Mouse (Mus musculus) bone marrow macrophage, adult 2 months (primary cell): ENCODE data around the gene Wdr70. TPM values are rescaled to one million over a fixed set of nuclear protein-coding genes. Genes with fewer than 3 reads are reported as not detected.

Experiments
- H3K27ac ChIP-seq: 2 replicates; pipeline ENCODE4 v1.5.1; 2012; ENCODE audit warnings: low read depth, low read length; ENCODE audit not compliant: insufficient read depth
- H3K4me1 ChIP-seq: 2 replicates; pipeline ENCODE4 v1.6.1; 2012; ENCODE audit warnings: low read length; ENCODE audit not compliant: control insufficient read depth, insufficient read depth
- H3K4me3 ChIP-seq: 2 replicates; pipeline ENCODE4 v1.5.1; 2012; ENCODE audit warnings: mild to moderate bottlenecking, low read length, moderate library complexity; ENCODE audit not compliant: insufficient read depth
- CTCF ChIP-seq: IDR thresholded peaks from 2 replicates; pipeline ENCODE4 v1.5.1; 2012; ENCODE audit warnings: low read depth, mild to moderate bottlenecking, low read length, moderate library complexity
- POLR2A ChIP-seq: IDR thresholded peaks from 2 replicates; pipeline ENCODE4 v1.6.1; 2012; ENCODE audit warnings: mild to moderate bottlenecking, low read depth, low read length, borderline replicate concordance
- polyA plus RNA-seq: library from polyadenylated mRNA; stranded (reverse); fragments of >200 nt; gene quantifications from 2 replicates; pipeline ENCODE4 v1.2.4, GENCODE M21; 2012; ENCODE audit not compliant: missing spikeins, insufficient read depth, insufficient read length

The Wdr70 gene
- polyA plus RNA-seq, 1 experiment, result 29.4 TPM

- no peak overlapping the region for H3K27ac ChIP-seq
- H3K4me3 ChIP-seq, result no peak overlapping the region
- H3K4me1 ChIP-seq, result peaks cover 20% of the 10 kb centered on the region
- no peak for TF ChIP-seq CTCF
- no peak for TF ChIP-seq POLR2A
These were observed 257.3 kb downstream of the Wdr70 start for GRCm38 (mm10) chr15:7841664-7842063.

- TF ChIP-seq POLR2A (no peak), CTCF (no peak)
- H3K27ac ChIP-seq, result no peak overlapping the region
- H3K4me1 ChIP-seq, result peaks cover 13% of the 10 kb centered on the region
- no peak overlapping the region for H3K4me3 ChIP-seq
These were observed 260.1 kb downstream of the Wdr70 start for GRCm38 (mm10) chr15:7838921-7839309.

GRCm38 (mm10) chr15:7838060-7838920 is 260.7 kb downstream of the Wdr70 start:
- no peak overlapping the region for H3K27ac ChIP-seq
- peaks cover 13% of the 10 kb centered on the region for H3K4me1 ChIP-seq
- no peak for TF ChIP-seq POLR2A
- H3K4me3 ChIP-seq, result no peak overlapping the region

- H3K4me3 ChIP-seq, result no peak overlapping the region
- H3K4me1 ChIP-seq, result peaks cover 13% of the 10 kb centered on the region
- H3K27ac ChIP-seq, result no peak overlapping the region
- no peak for TF ChIP-seq POLR2A
- TF ChIP-seq CTCF, result no peak
These were observed 263.6 kb downstream of the Wdr70 start for GRCm38 (mm10) chr15:7835404-7835803.

- Histone ChIP-seq H3K4me1 (no peaks in the 10 kb centered on the region), H3K4me3 (no peak overlapping the region), H3K27ac (no peak overlapping the region)
- TF ChIP-seq CTCF (no peak), POLR2A (no peak)
These were observed 273.5 kb downstream of the Wdr70 start for GRCm38 (mm10) chr15:7825530-7825929.

- Histone ChIP-seq H3K4me3 (no peak overlapping the region), H3K4me1 (no peaks in the 10 kb centered on the region), H3K27ac (no peak overlapping the region)
- TF ChIP-seq CTCF (no peak), POLR2A (no peak)
These were observed 275.1 kb downstream of the Wdr70 start for GRCm38 (mm10) chr15:7823886-7824285.

Other genes with a start within 250 kb of the Wdr70 start
- 24.3 and 27.8 TPM in 2 replicates for gene Nup155, start 10.1 kb upstream of the Wdr70 start, polyA plus RNA-seq
- 8.0 and 11.2 TPM in 2 replicates for gene Cplane1, start 69.9 kb upstream of the Wdr70 start, polyA plus RNA-seq